Mouse (Mus musculus): ENCODE results near the gene Gspt1. TPM values are rescaled to one million over a fixed set of nuclear protein-coding genes. Genes with fewer than 3 reads are reported as not detected.

Gspt1 gene
- polyA plus RNA-seq, 1 experiment from 2014 or later = 93.2 TPM

MicroRNA genes within 50 kb of the gene (microRNA counts, 519-probe panel; counts per million panel counts)
- microRNA mmu-miR-1945 = 341 counts per million, percentile 65 among the panel's probes with 10 or more counts

Small RNA genes lying within 50 kb of the gene (microRNA-seq; reads per million reads assigned to microRNA genes)
- gene Mir1945 = 6.9 reads per million, percentile 17 among the genes with 10 or more reads in this experiment

Other genes starting within 250 kb of the Gspt1 start
- 64.9 and 67.0 TPM in 2 replicates for gene Snn, start 193.4 kb downstream of the Gspt1 start, polyA plus RNA-seq (2016; fragmentation: Nextera tagmentation; extraction: Ambion mirVana)
- gene Litaf, start 188.2 kb downstream of the Gspt1 start, polyA plus RNA-seq (2016; fragmentation: Nextera tagmentation; extraction: Ambion mirVana) = 61.7 and 65.1 TPM in 2 replicates
- 24.0 and 25.1 TPM in 2 replicates for gene Txndc11, start 119.7 kb downstream of the Gspt1 start, polyA plus RNA-seq (2016; fragmentation: Nextera tagmentation; extraction: Ambion mirVana)
- gene Zc3h7a, start 77.9 kb downstream of the Gspt1 start, polyA plus RNA-seq (2016; fragmentation: Nextera tagmentation; extraction: Ambion mirVana) = 65.1 and 72.4 TPM in 2 replicates
- gene Rsl1d1, start 51.0 kb downstream of the Gspt1 start, polyA plus RNA-seq (2016; fragmentation: Nextera tagmentation; extraction: Ambion mirVana) = 308 and 310 TPM in 2 replicates
- not detected in 2 replicates for gene Tnfrsf17, start 59.5 kb upstream of the Gspt1 start, polyA plus RNA-seq (2016; fragmentation: Nextera tagmentation; extraction: Ambion mirVana)
- gene Snx29, start 68.6 kb upstream of the Gspt1 start, polyA plus RNA-seq (2016; fragmentation: Nextera tagmentation; extraction: Ambion mirVana) = 8.1 and 9.8 TPM in 2 replicates